Mouse (Mus musculus): ENCODE data around the gene Zfp385b.

Zfp385b gene

GRCm38 (mm10) chr2:77705476-77705875, 114.0 kb downstream of the Zfp385b start:
- DNase-seq (ENCODE audit: low read depth): no peak

GRCm38 (mm10) chr2:77703080-77703479, 116.4 kb downstream of the Zfp385b start:
- no peak for DNase-seq (ENCODE audit: low read depth)

- DNase-seq (ENCODE audit: low read depth): no peak
These were observed 128.3 kb downstream of the Zfp385b start for GRCm38 (mm10) chr2:77691174-77691573.

GRCm38 (mm10) chr2:77690316-77690715, 129.1 kb downstream of the Zfp385b start:
- DNase-seq (ENCODE audit: low read depth): no peak

GRCm38 (mm10) chr2:77688651-77689050, 130.8 kb downstream of the Zfp385b start:
- no peak for DNase-seq (ENCODE audit: low read depth)

GRCm38 (mm10) chr2:77684088-77684487, 135.4 kb downstream of the Zfp385b start:
- DNase-seq (ENCODE audit: low read depth): no peak

GRCm38 (mm10) chr2:77682205-77682604, 137.2 kb downstream of the Zfp385b start:
- no peak for DNase-seq (ENCODE audit: low read depth)

GRCm38 (mm10) chr2:77681741-77682140, 137.7 kb downstream of the Zfp385b start:
- no peak for DNase-seq (ENCODE audit: low read depth)

- peak; percentile 17 for DNase-seq (ENCODE audit: low read depth)
These were observed 145.7 kb downstream of the Zfp385b start for GRCm38 (mm10) chr2:77673770-77674169.

- no peak for DNase-seq (ENCODE audit: low read depth)
These were observed 147.1 kb downstream of the Zfp385b start for GRCm38 (mm10) chr2:77672215-77672905.

- DNase-seq (ENCODE audit: low read depth): no peak
These were observed 157.3 kb downstream of the Zfp385b start for GRCm38 (mm10) chr2:77662171-77662570.

- no peak for DNase-seq (ENCODE audit: low read depth)
These were observed 165.8 kb downstream of the Zfp385b start for GRCm38 (mm10) chr2:77653686-77654085.

GRCm38 (mm10) chr2:77641521-77642170, 177.8 kb downstream of the Zfp385b start:
- DNase-seq (ENCODE audit: low read depth): no peak

- DNase-seq (ENCODE audit: low read depth): no peak
These were observed 179.4 kb downstream of the Zfp385b start for GRCm38 (mm10) chr2:77639993-77640392.

GRCm38 (mm10) chr2:77631606-77632005, 187.8 kb downstream of the Zfp385b start:
- DNase-seq (ENCODE audit: low read depth): no peak

GRCm38 (mm10) chr2:77627622-77628231, 191.7 kb downstream of the Zfp385b start:
- DNase-seq (ENCODE audit: low read depth): no peak

- no peak for DNase-seq (ENCODE audit: low read depth)
These were observed 200.8 kb downstream of the Zfp385b start for GRCm38 (mm10) chr2:77618686-77619085.

- DNase-seq (ENCODE audit: low read depth): no peak
These were observed 209.0 kb downstream of the Zfp385b start for GRCm38 (mm10) chr2:77610303-77610991.

- DNase-seq (ENCODE audit: low read depth): no peak
These were observed 210.0 kb downstream of the Zfp385b start for GRCm38 (mm10) chr2:77609452-77609851.

GRCm38 (mm10) chr2:77608666-77609065, 210.8 kb downstream of the Zfp385b start:
- no peak for DNase-seq (ENCODE audit: low read depth)

GRCm38 (mm10) chr2:77593461-77593860, 226.0 kb downstream of the Zfp385b start:
- DNase-seq (ENCODE audit: low read depth): no peak

- no peak for DNase-seq (ENCODE audit: low read depth)
These were observed 226.9 kb downstream of the Zfp385b start for GRCm38 (mm10) chr2:77592525-77592924.

Data from c-Kit-positive CD71-negative TER-119-negative erythroid progenitor cells, embryonic 14.5 days (primary cell).